In genomic region chr5:75978374-75979100, GRCm38 (mm10) we compare ENCODE assay signal across 8 mouse cellular contexts. TPM values are rescaled to one million over a fixed set of nuclear protein-coding genes. Genes with fewer than 3 reads are reported as not detected.
A peak's percentile ranks its signal among the peaks of the same experiment; 100 is the strongest.
DNase-seq lines count a peak whose midpoint lies in the region; ATAC-seq and TF ChIP-seq lines count a peak whose summit lies in the region.

Kdr (minus strand) TSS chr5:75978458.

- H3K4me1 ChIP-seq in intestine, embryonic 14.5 days (replicated peaks; ENCODE audit: control insufficient read depth, insufficient read depth, low read length) = peaks cover 2% of the 10 kb centered on the region; the same call in 1 of the 2 replicates
- H3K4me1 ChIP-seq in limb, embryonic 11.5 days (ENCODE audit: control insufficient read depth, insufficient read depth, low read length) = peaks cover 3% of the 10 kb centered on the region; the same call in 1 of the 2 replicates
- peaks cover 7% of the 10 kb centered on the region for H3K4me1 ChIP-seq in spleen, adult 2 months (ENCODE audit: control insufficient read depth, insufficient read depth, insufficient read length)

- no peaks in the 10 kb centered on the region for H3K9me3 ChIP-seq in intestine, embryonic 14.5 days (ENCODE audit: control insufficient read depth, low read length)
- H3K9me3 ChIP-seq in limb, embryonic 11.5 days (ENCODE audit: control insufficient read depth, low read length) = no peaks in the 10 kb centered on the region

- peak within 1 kb of the TSS; percentile 49 for H3K4me3 ChIP-seq in intestine, embryonic 14.5 days (ENCODE audit: low read depth, low read length)
- H3K4me3 ChIP-seq in limb, embryonic 11.5 days (ENCODE audit: low read depth, low read length) = peak within 1 kb of the TSS; percentile 57
- H3K4me3 ChIP-seq in spleen, adult 2 months (ENCODE audit: extremely low read depth, insufficient read depth, insufficient read length) = peak within 1 kb of the TSS; percentile 56

- peak within 1 kb of the TSS; percentile 43 for H3K9ac ChIP-seq in intestine, embryonic 14.5 days (ENCODE audit: low read length)
- peak within 1 kb of the TSS; percentile 44 for H3K9ac ChIP-seq in limb, embryonic 11.5 days (ENCODE audit: low read length)

- H3K4me2 ChIP-seq in intestine, embryonic 14.5 days (ENCODE audit: low read length) = peak within 1 kb of the TSS; percentile 75
- H3K4me2 ChIP-seq in limb, embryonic 11.5 days (ENCODE audit: low read depth, severe bottlenecking) = peak within 1 kb of the TSS; percentile 98

- 1% methylated on average over 37 of the region's 37 CpGs for WGBS in intestine, embryonic 14.5 days
- under 1% methylated on average over 37 of the region's 37 CpGs for WGBS in limb, embryonic 11.5 days
- 8% methylated on average over 37 of the region's 37 CpGs for WGBS in spleen, adult 2 months

- ATAC-seq in granulocyte monocyte progenitor cell, adult 5-6 weeks (replicated peaks; ENCODE audit: poor library complexity, severe bottlenecking) = peak; percentile 48
- ATAC-seq in intestine, embryonic 14.5 days (replicated peaks; ENCODE audit: low FRiP score, low TSS enrichment, low read depth) = peak; percentile 88
- peak; percentile 89 for ATAC-seq in limb, embryonic 11.5 days (ENCODE audit: insufficient number of reproducible peaks, low FRiP score, low TSS enrichment, low read depth)
- ATAC-seq in activated CD4-positive, CD25-positive, alpha-beta regulatory T cell, adult 4 months = no peak

- peak within 1 kb of the TSS; percentile 16; the same call in 1 of the 2 replicates for H3K27ac ChIP-seq in intestine, embryonic 14.5 days (ENCODE audit: low read depth)
- H3K27ac ChIP-seq in limb, embryonic 11.5 days (replicated peaks; ENCODE audit: low read depth, low read length) = 0 out of 2 replicates have a peak within 1 kb of the TSS, but pooled peaks have one; percentile 30
- H3K27ac ChIP-seq in spleen, adult 2 months (ENCODE audit: insufficient read depth, low read length) = 0 out of 2 replicates have a peak within 1 kb of the TSS, but pooled peaks have one; percentile 23

- DNase-seq in ZHBTc4 (ENCODE audit: low read depth, low spot score) = peak; percentile 92
- DNase-seq in embryo, embryonic 10 days (ENCODE audit: low spot score) = peak; percentile 89
- no peak for DNase-seq in intestine, embryonic 14.5 days (ENCODE audit: low spot score)
- DNase-seq in limb, embryonic 11.5 days (ENCODE audit: low spot score) = peak; percentile 90
- DNase-seq in mesoderm, embryonic 11.5 days (ENCODE audit: low read depth, low spot score) = peak; percentile 83
- DNase-seq in spleen, adult 2 months (ENCODE audit: low read depth in 1 of 2, low spot score in 2 of 2) = peak in 1 of 2 experiments; percentile 16

- H3K27me3 ChIP-seq in intestine, embryonic 14.5 days (replicated peaks; ENCODE audit: control insufficient read depth, insufficient read depth, low read length) = peaks cover 52% of the 10 kb centered on the region
- H3K27me3 ChIP-seq in limb, embryonic 11.5 days (ENCODE audit: control insufficient read depth, insufficient read depth, low read length) = peaks cover 37% of the 10 kb centered on the region
- H3K27me3 ChIP-seq in spleen, adult 2 months (ENCODE audit: control insufficient read depth, insufficient read depth, low read length) = peaks cover 13% of the 10 kb centered on the region

- no peak for TF ChIP-seq CTCF in spleen, adult 2 months (IDR thresholded peaks at IDR 0.05; ENCODE audit: extremely low read depth, insufficient read depth, insufficient read length, insufficient replicate concordance)

- H3K36me3 ChIP-seq in intestine, embryonic 14.5 days (ENCODE audit: control insufficient read depth, insufficient read depth, low read length) = no peaks in the 10 kb centered on the region
- H3K36me3 ChIP-seq in limb, embryonic 11.5 days (ENCODE audit: control insufficient read depth, insufficient read depth, low read length) = no peaks in the 10 kb centered on the region
- no peaks in the 10 kb centered on the region for H3K36me3 ChIP-seq in spleen, adult 2 months (ENCODE audit: control insufficient read depth, insufficient read depth, low read length)

- no peak; the same call in 1 of the 2 replicates for TF ChIP-seq POLR2A in spleen, adult 2 months (IDR thresholded peaks at IDR 0.05; ENCODE audit: low read depth, low read length)

RNA-seq across cellular contexts. Expression of gene Kdr, which starts in this region (rescaled TPM):
- not detected in 2 replicates for total RNA-seq in granulocyte monocyte progenitor cell, adult 5-6 weeks (2014; fragmentation: Nextera tagmentation)
- 0.15 TPM in 1 of 2 replicates, not detected in the other for total RNA-seq in granulocyte monocyte progenitor cell, adult 5-6 weeks (2017)
- polyA plus RNA-seq in intestine, embryonic 14.5 days (2014; fragmentation: Nextera tagmentation; extraction: Ambion mirVana) = 30.0 and 32.2 TPM in 2 replicates
- 18.4 and 22.2 TPM in 2 replicates for polyA plus RNA-seq in limb, embryonic 11.5 days (2014; fragmentation: Nextera tagmentation; extraction: Ambion mirVana)
- polyA plus RNA-seq in spleen, adult 2 months (2012; rRNA removed) = 6.0 and 6.5 TPM in 2 replicates
- under 1 TPM in 1 of 2 experiments, not detected in 1; 0.24 TPM for polyA plus RNA-seq in activated CD4-positive, CD25-positive, alpha-beta regulatory T cell, adult 4 months (2017; shearing (Covaris generic))

Comparison
In these comparisons a context has a peak if more than half of its experiments do, and no peak if none do; other contexts are left out.
1. Peak in ATAC-seq in granulocyte monocyte progenitor cell, adult 5-6 weeks; RNA of the gene not detected or under 1 TPM.